Mouse (Mus musculus) midbrain, embryonic 11.5 days (tissue): ENCODE results near the gene Foxp4. TPM values are rescaled to one million over a fixed set of nuclear protein-coding genes. Genes with fewer than 3 reads are reported as not detected.

Experiments used
- ATAC-seq: fragments of 200-750 bp; cut with Nextera tagmentation; 2 replicates; pipeline ENCODE4 v1.8.0; 2017; ENCODE audit warnings: moderate TSS enrichment, moderate library complexity; ENCODE audit not compliant: low FRiP score
- DNase-seq: peaks from one replicate; pipeline ENCODE4 v3.0.0; 2015; ENCODE audit warnings: low spot score; ENCODE audit errors: missing footprints
- H3K27ac ChIP-seq: fragments of 300-500 bp; sonication (generic); 2 replicates; pipeline ENCODE4 v1.5.1; 2014; ENCODE audit warnings: low read depth, low read length
- H3K27me3 ChIP-seq: fragments of 300-500 bp; sonication (generic); 2 replicates; pipeline ENCODE4 v1.6.1; 2014; ENCODE audit warnings: mild to moderate bottlenecking, low read length, moderate library complexity, mixed read lengths; ENCODE audit not compliant: control insufficient read depth, insufficient read depth
- H3K36me3 ChIP-seq: fragments of 300-500 bp; sonication (generic); 2 replicates; pipeline ENCODE4 v1.6.1; 2014; ENCODE audit warnings: mild to moderate bottlenecking, low read length, moderate library complexity, mixed read lengths; ENCODE audit not compliant: control insufficient read depth, insufficient read depth
- H3K4me1 ChIP-seq: fragments of 300-500 bp; sonication (generic); 2 replicates; pipeline ENCODE4 v1.6.1; 2014; ENCODE audit warnings: low read length; ENCODE audit not compliant: control insufficient read depth, insufficient read depth
- H3K4me2 ChIP-seq: fragments of 300-500 bp; sonication (generic); 2 replicates; pipeline ENCODE4 v1.6.1; 2014; ENCODE audit warnings: mild to moderate bottlenecking, moderate library complexity
- H3K4me3 ChIP-seq: fragments of 300-500 bp; sonication (generic); 2 replicates; pipeline ENCODE4 v1.5.1; 2014; ENCODE audit warnings: low read depth, low read length
- H3K9ac ChIP-seq: fragments of 300-500 bp; sonication (generic); 2 replicates; pipeline ENCODE4 v1.6.1; 2014; ENCODE audit warnings: low read length
- H3K9me3 ChIP-seq: fragments of 300-500 bp; sonication (generic); 2 replicates; pipeline ENCODE4 v1.6.1; 2016; ENCODE audit warnings: low read length; ENCODE audit not compliant: control insufficient read depth
- WGBS: fragments of 180-500 bp; shearing (Covaris S2); extraction: QIAGEN DNeasy Blood & Tissue Kit; methylation state at CpG from one replicate; pipeline ENCODE4 v1.1.7; 2014; 5-methylcytosine and 5-hydroxymethylcytosine counted together
- polyA plus RNA-seq: library from polyadenylated mRNA; unstranded; fragments of >200 nt; fragmentation: Nextera tagmentation; extraction: Ambion mirVana; gene quantifications from 2 replicates; pipeline ENCODE4 v1.2.1, GENCODE M21; 2014

Gene Foxp4
- polyA plus RNA-seq, 1 experiment from 2014 or later, result 27.5 TPM

- peak overlapping the region; percentile 88 for H3K4me3 ChIP-seq
- no peaks in the 10 kb centered on the region for H3K9me3 ChIP-seq
- H3K27me3 ChIP-seq, result no peaks in the 10 kb centered on the region
- DNase-seq (peak; percentile 91), ATAC-seq (no peak)
- H3K4me1 ChIP-seq, result peaks cover 47% of the 10 kb centered on the region
- peak overlapping the region; percentile 93 for H3K4me2 ChIP-seq
- H3K27ac ChIP-seq, result no peak overlapping the region
- H3K9ac ChIP-seq, result peak overlapping the region; percentile 100
- H3K36me3 ChIP-seq, result no peaks in the 10 kb centered on the region
- WGBS, result under 1% methylated on average over 24 of the region's 24 CpGs
Observed at GRCm38 (mm10) chr17:47922579-47922978, 1.9 kb downstream of the Foxp4 start.

- Histone ChIP-seq H3K9ac (peak overlapping the region; percentile 100), H3K27ac (no peak overlapping the region), H3K4me1 (peaks cover 47% of the 10 kb centered on the region), H3K27me3 (no peaks in the 10 kb centered on the region), H3K4me2 (peak overlapping the region; percentile 93), H3K9me3 (no peaks in the 10 kb centered on the region), H3K4me3 (peak overlapping the region; percentile 88), H3K36me3 (no peaks in the 10 kb centered on the region)
- WGBS, result under 1% methylated on average over 21 of the region's 21 CpGs
- ATAC-seq (no peak), DNase-seq (peak; percentile 94)
Observed at GRCm38 (mm10) chr17:47922116-47922515, 2.3 kb downstream of the Foxp4 start.

GRCm38 (mm10) chr17:47921136-47921665 lies 3.2 kb downstream of the Foxp4 start:
- H3K4me1 ChIP-seq, result peaks cover 52% of the 10 kb centered on the region
- no peak for ATAC-seq
- H3K27me3 ChIP-seq, result no peaks in the 10 kb centered on the region
- H3K9me3 ChIP-seq, result no peaks in the 10 kb centered on the region
- H3K4me3 ChIP-seq, result peak overlapping the region; percentile 88
- no peaks in the 10 kb centered on the region for H3K36me3 ChIP-seq
- no peak overlapping the region; the same call in 1 of the 2 replicates for H3K27ac ChIP-seq
- peak overlapping the region; percentile 93 for H3K4me2 ChIP-seq
- WGBS, result 23% methylated on average over 4 of the region's 4 CpGs
- peak overlapping the region; percentile 100 for H3K9ac ChIP-seq
- DNase-seq, result peak; percentile 84

GRCm38 (mm10) chr17:47919826-47920225 lies 4.6 kb downstream of the Foxp4 start:
- H3K9me3 ChIP-seq, result no peaks in the 10 kb centered on the region
- H3K4me2 ChIP-seq, result peak overlapping the region; percentile 93; the same call in 1 of the 2 replicates
- H3K4me3 ChIP-seq, result 0 out of 2 replicates have a peak overlapping the region, but pooled peaks have one; percentile 4
- ATAC-seq, result no peak
- H3K9ac ChIP-seq, result peak overlapping the region; percentile 30; the same call in 1 of the 2 replicates
- no peak for DNase-seq
- H3K27me3 ChIP-seq, result no peaks in the 10 kb centered on the region
- WGBS, result 32% methylated on average over 5 of the region's 5 CpGs
- no peak overlapping the region for H3K27ac ChIP-seq
- peaks cover 55% of the 10 kb centered on the region for H3K4me1 ChIP-seq
- no peaks in the 10 kb centered on the region for H3K36me3 ChIP-seq

- peak; percentile 84 for DNase-seq
- 92% methylated on average over 5 of the region's 5 CpGs for WGBS
- Histone ChIP-seq H3K4me2 (no peak overlapping the region), H3K9ac (no peak overlapping the region), H3K4me1 (peaks cover 66% of the 10 kb centered on the region), H3K27me3 (no peaks in the 10 kb centered on the region), H3K27ac (no peak overlapping the region; the same call in 1 of the 2 replicates), H3K36me3 (0 out of 2 replicates have a peak, but pooled peaks cover 2% of the 10 kb centered on the region), H3K4me3 (no peak overlapping the region), H3K9me3 (no peaks in the 10 kb centered on the region)
- ATAC-seq, result no peak
Observed at GRCm38 (mm10) chr17:47917907-47918306, 6.5 kb downstream of the Foxp4 start.

GRCm38 (mm10) chr17:47917212-47917611 lies 7.2 kb downstream of the Foxp4 start:
- no peak for DNase-seq
- Histone ChIP-seq H3K27me3 (no peaks in the 10 kb centered on the region), H3K36me3 (0 out of 2 replicates have a peak, but pooled peaks cover 2% of the 10 kb centered on the region), H3K4me3 (no peak overlapping the region), H3K4me1 (peaks cover 65% of the 10 kb centered on the region), H3K27ac (no peak overlapping the region), H3K9me3 (no peaks in the 10 kb centered on the region), H3K4me2 (no peak overlapping the region), H3K9ac (no peak overlapping the region)
- ATAC-seq, result no peak
- 85% methylated on average over 3 of the region's 3 CpGs for WGBS

GRCm38 (mm10) chr17:47914676-47915219 lies 9.7 kb downstream of the Foxp4 start:
- H3K36me3 ChIP-seq, result 0 out of 2 replicates have a peak, but pooled peaks cover 2% of the 10 kb centered on the region

GRCm38 (mm10) chr17:47909091-47910001 lies 15.1 kb downstream of the Foxp4 start:
- Histone ChIP-seq H3K4me3 (peak overlapping the region; percentile 6; the same call in 1 of the 2 replicates), H3K27me3 (no peaks in the 10 kb centered on the region), H3K9me3 (no peaks in the 10 kb centered on the region), H3K9ac (peak overlapping the region; percentile 9; the same call in 1 of the 2 replicates), H3K27ac (no peak overlapping the region; the same call in 1 of the 2 replicates), H3K4me2 (peak overlapping the region; percentile 40), H3K36me3 (0 out of 2 replicates have a peak, but pooled peaks cover 2% of the 10 kb centered on the region), H3K4me1 (peaks cover 63% of the 10 kb centered on the region)
- DNase-seq (peak; percentile 93), ATAC-seq (0 out of 2 replicates have a peak, but pooled peaks have one; percentile 14)
- 11% methylated on average over 51 of the region's 51 CpGs for WGBS

More at GRCm38 (mm10) chr17:47914676-47915219, 9.7 kb downstream of the Foxp4 start:
- peaks cover 55% of the 10 kb centered on the region for H3K4me1 ChIP-seq
- no peaks in the 10 kb centered on the region for H3K27me3 ChIP-seq
- H3K4me2 ChIP-seq, result peak overlapping the region; percentile 30
- DNase-seq (peak; percentile 86), ATAC-seq (peak; percentile 66)
- WGBS, result 11% methylated on average over 9 of the region's 9 CpGs
- no peak overlapping the region for H3K4me3 ChIP-seq
- no peaks in the 10 kb centered on the region for H3K9me3 ChIP-seq
- H3K27ac ChIP-seq, result peak overlapping the region; percentile 2; the same call in 1 of the 2 replicates
- H3K9ac ChIP-seq, result peak overlapping the region; percentile 18; the same call in 1 of the 2 replicates
